Comparison of ENCODE assay signal across 23 mouse cellular contexts in the genomic region with DNA sequence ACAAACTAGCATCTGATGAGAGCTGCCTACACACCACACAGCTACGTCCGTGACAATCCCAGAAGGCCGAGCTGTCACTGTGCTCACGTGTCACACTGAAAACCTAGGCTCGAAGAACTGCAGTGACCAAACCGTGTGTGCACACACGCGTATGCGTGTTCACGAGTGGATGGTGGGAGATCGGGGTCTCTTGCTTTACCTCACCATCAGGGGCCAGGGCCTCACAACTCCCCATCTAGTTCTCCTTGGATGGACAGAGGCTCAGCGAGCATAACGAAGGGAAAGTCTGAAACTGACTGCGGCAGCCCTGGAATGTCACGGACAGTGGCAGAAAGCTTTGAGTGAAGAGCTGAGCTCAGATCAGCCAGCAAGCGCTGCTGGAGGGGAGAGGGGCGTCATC.
A peak's percentile ranks its signal among the peaks of the same experiment; 100 is the strongest.
DNase-seq lines count a peak whose midpoint lies in the region; ATAC-seq and TF ChIP-seq lines count a peak whose summit lies in the region.
"Had no signal": no experiment of that assay in that cellular context is flagged by ENCODE, and none has a peak within 500 bp of the region (broad histone marks: within the 10 kb centered on the region; RNA-seq: fewer than 3 reads in every experiment).

No protein-coding gene starts in this region.

- 0 out of 2 replicates have a peak, but pooled peaks cover 3% of the 10 kb centered on the region for H3K36me3 ChIP-seq in embryonic facial prominence, embryonic 13.5 days
- H3K36me3 ChIP-seq in embryonic facial prominence, embryonic 10.5 days (replicated peaks): no peaks in the 10 kb centered on the region
- H3K36me3 ChIP-seq in heart, embryonic 13.5 days: no peaks in the 10 kb centered on the region
- no peaks in the 10 kb centered on the region for H3K36me3 ChIP-seq in midbrain, embryonic 11.5 days (ENCODE audit: control insufficient read depth, insufficient read depth, low read length)
- H3K36me3 ChIP-seq in midbrain, embryonic 10.5 days: no peaks in the 10 kb centered on the region
- no peaks in the 10 kb centered on the region for H3K36me3 ChIP-seq in hindbrain, postnatal 0 days (ENCODE audit: insufficient read depth, low read length)
- H3K36me3 ChIP-seq: forebrain, embryonic 15.5 days; limb, embryonic 10.5 days had no signal

- H3K4me3 ChIP-seq in embryonic facial prominence, embryonic 13.5 days: no peak overlapping the region
- no peak overlapping the region for H3K4me3 ChIP-seq in embryonic facial prominence, embryonic 10.5 days
- H3K4me3 ChIP-seq in heart, embryonic 13.5 days: no peak overlapping the region
- no peak overlapping the region for H3K4me3 ChIP-seq in midbrain, embryonic 11.5 days (ENCODE audit: low read depth, low read length)
- H3K4me3 ChIP-seq in midbrain, embryonic 10.5 days: no peak overlapping the region
- H3K4me3 ChIP-seq in hindbrain, postnatal 0 days (ENCODE audit: low read length): no peak overlapping the region
- H3K4me3 ChIP-seq: forebrain, embryonic 15.5 days; heart, adult 2 months; limb, embryonic 10.5 days had no signal

- DNase-seq in embryonic facial prominence, embryonic 10.5 days (ENCODE audit: low spot score): no peak
- DNase-seq in heart, adult 18-20 months: no peak
- peak; percentile 26 for DNase-seq in midbrain, embryonic 11.5 days (ENCODE audit: low spot score, missing footprints)
- no peak for DNase-seq in midbrain, embryonic 10.5 days (ENCODE audit: low spot score)
- DNase-seq in hindbrain, postnatal 0 days (ENCODE audit: low spot score): no peak
- DNase-seq: cerebellum, adult 11 months; cerebellum, postnatal 10 days; heart, adult 2 months; heart, postnatal 14 days; kidney, adult 8-10 months; kidney, postnatal 14 days; liver, postnatal 0 days; lung, postnatal 10 days; right cerebral cortex, postnatal 4 days; thymus, postnatal 14 days had no signal

- no peak overlapping the region for H3K4me2 ChIP-seq in embryonic facial prominence, embryonic 13.5 days
- no peak overlapping the region for H3K4me2 ChIP-seq in heart, embryonic 13.5 days
- H3K4me2 ChIP-seq in midbrain, embryonic 11.5 days: no peak overlapping the region
- H3K4me2 ChIP-seq in hindbrain, postnatal 0 days (ENCODE audit: low read depth, low read length): no peak overlapping the region
- H3K4me2 ChIP-seq: forebrain, embryonic 15.5 days had no signal

- ATAC-seq in embryonic facial prominence, embryonic 13.5 days (ENCODE audit: insufficient number of reproducible peaks, insufficient read depth, low FRiP score, low TSS enrichment, low read depth): no peak
- ATAC-seq in heart, embryonic 13.5 days (ENCODE audit: extremely low read depth, insufficient number of reproducible peaks, low FRiP score, low TSS enrichment): no peak
- ATAC-seq in midbrain, embryonic 11.5 days (ENCODE audit: low FRiP score): no peak
- ATAC-seq in hindbrain, postnatal 0 days: no peak
- ATAC-seq in megakaryocyte progenitor cell, adult 5-6 weeks (replicated peaks; ENCODE audit: poor library complexity): no peak
- ATAC-seq: forebrain, embryonic 15.5 days; midbrain, embryonic 16.5 days had no signal

- H3K27me3 ChIP-seq in embryonic facial prominence, embryonic 13.5 days: no peaks in the 10 kb centered on the region
- no peaks in the 10 kb centered on the region for H3K27me3 ChIP-seq in embryonic facial prominence, embryonic 10.5 days (replicated peaks; ENCODE audit: low read depth, poor library complexity, severe bottlenecking)
- H3K27me3 ChIP-seq in heart, embryonic 13.5 days (replicated peaks): no peaks in the 10 kb centered on the region
- H3K27me3 ChIP-seq in midbrain, embryonic 11.5 days (ENCODE audit: control insufficient read depth, insufficient read depth, low read length): no peaks in the 10 kb centered on the region
- H3K27me3 ChIP-seq in midbrain, embryonic 10.5 days (ENCODE audit: low read depth, poor library complexity, severe bottlenecking): no peaks in the 10 kb centered on the region
- no peaks in the 10 kb centered on the region for H3K27me3 ChIP-seq in hindbrain, postnatal 0 days (ENCODE audit: insufficient read depth, low read length)
- H3K27me3 ChIP-seq: CH12.LX; forebrain, embryonic 15.5 days; megakaryocyte, embryonic 14.5 days had no signal

- no peak for TF ChIP-seq CTCF in hindbrain, postnatal 0 days (IDR thresholded peaks at IDR 0.05; ENCODE audit: low read depth)

- no peak overlapping the region for H3K9ac ChIP-seq in embryonic facial prominence, embryonic 13.5 days
- H3K9ac ChIP-seq in heart, embryonic 13.5 days: peak overlapping the region; percentile 50; the same call in 1 of the 2 replicates
- H3K9ac ChIP-seq in midbrain, embryonic 11.5 days (ENCODE audit: low read length): no peak overlapping the region
- no peak overlapping the region for H3K9ac ChIP-seq in hindbrain, postnatal 0 days (replicated peaks; ENCODE audit: low read length)
- H3K9ac ChIP-seq: forebrain, embryonic 15.5 days; liver, postnatal 0 days had no signal

- H3K9me3 ChIP-seq in embryonic facial prominence, embryonic 13.5 days: no peaks in the 10 kb centered on the region
- no peaks in the 10 kb centered on the region for H3K9me3 ChIP-seq in embryonic facial prominence, embryonic 10.5 days
- no peaks in the 10 kb centered on the region for H3K9me3 ChIP-seq in heart, embryonic 13.5 days
- no peaks in the 10 kb centered on the region for H3K9me3 ChIP-seq in midbrain, embryonic 11.5 days (ENCODE audit: control insufficient read depth, low read length)
- no peaks in the 10 kb centered on the region for H3K9me3 ChIP-seq in midbrain, embryonic 10.5 days (replicated peaks)
- no peaks in the 10 kb centered on the region for H3K9me3 ChIP-seq in hindbrain, postnatal 0 days (ENCODE audit: low read length)
- H3K9me3 ChIP-seq: forebrain, embryonic 15.5 days; limb, embryonic 10.5 days; megakaryocyte, embryonic 14.5 days had no signal

- WGBS in embryonic facial prominence, embryonic 13.5 days: 85% methylated on average over 17 of the region's 17 CpGs
- WGBS in embryonic facial prominence, embryonic 10.5 days: 89% methylated on average over 17 of the region's 17 CpGs
- WGBS in heart, embryonic 13.5 days: 68% methylated on average over 17 of the region's 17 CpGs
- 89% methylated on average over 17 of the region's 17 CpGs for WGBS in midbrain, embryonic 11.5 days
- 91% methylated on average over 17 of the region's 17 CpGs for WGBS in midbrain, embryonic 10.5 days
- 81% methylated on average over 17 of the region's 17 CpGs for WGBS in hindbrain, postnatal 0 days

- H3K27ac ChIP-seq in embryonic facial prominence, embryonic 13.5 days: peak overlapping the region; percentile 44
- H3K27ac ChIP-seq in embryonic facial prominence, embryonic 10.5 days (replicated peaks): no peak overlapping the region
- H3K27ac ChIP-seq in heart, embryonic 13.5 days (replicated peaks): no peak overlapping the region
- no peak overlapping the region for H3K27ac ChIP-seq in midbrain, embryonic 11.5 days (ENCODE audit: low read depth, low read length)
- no peak overlapping the region; the same call in 1 of the 2 replicates for H3K27ac ChIP-seq in midbrain, embryonic 10.5 days (replicated peaks)
- peak overlapping the region; percentile 11; the same call in 1 of the 2 replicates for H3K27ac ChIP-seq in hindbrain, postnatal 0 days
- H3K27ac ChIP-seq: forebrain, embryonic 15.5 days; heart, adult 2 months; limb, embryonic 10.5 days had no signal

- peaks cover 19% of the 10 kb centered on the region for H3K4me1 ChIP-seq in embryonic facial prominence, embryonic 13.5 days
- H3K4me1 ChIP-seq in embryonic facial prominence, embryonic 10.5 days: peaks cover 26% of the 10 kb centered on the region
- H3K4me1 ChIP-seq in heart, embryonic 13.5 days: peaks cover 41% of the 10 kb centered on the region
- no peaks in the 10 kb centered on the region for H3K4me1 ChIP-seq in midbrain, embryonic 11.5 days (ENCODE audit: control insufficient read depth, insufficient read depth, low read length)
- H3K4me1 ChIP-seq in midbrain, embryonic 10.5 days: no peaks in the 10 kb centered on the region; the same call in none of the 2 replicates
- H3K4me1 ChIP-seq in hindbrain, postnatal 0 days (ENCODE audit: insufficient read depth, low read length): no peaks in the 10 kb centered on the region

Comparison
In these comparisons a context has a peak if more than half of its experiments do, and no peak if none do; other contexts are left out.
1. H3K27ac ChIP-seq: peak in embryonic facial prominence, embryonic 13.5 days (single experiment) and hindbrain, postnatal 0 days (single experiment); none in embryonic facial prominence, embryonic 10.5 days (single experiment), heart, embryonic 13.5 days (single experiment), midbrain, embryonic 11.5 days (single experiment) and midbrain, embryonic 10.5 days (single experiment).